Mouse (Mus musculus): ENCODE results near the gene Tas1r1.

The Tas1r1 gene

DNA sequence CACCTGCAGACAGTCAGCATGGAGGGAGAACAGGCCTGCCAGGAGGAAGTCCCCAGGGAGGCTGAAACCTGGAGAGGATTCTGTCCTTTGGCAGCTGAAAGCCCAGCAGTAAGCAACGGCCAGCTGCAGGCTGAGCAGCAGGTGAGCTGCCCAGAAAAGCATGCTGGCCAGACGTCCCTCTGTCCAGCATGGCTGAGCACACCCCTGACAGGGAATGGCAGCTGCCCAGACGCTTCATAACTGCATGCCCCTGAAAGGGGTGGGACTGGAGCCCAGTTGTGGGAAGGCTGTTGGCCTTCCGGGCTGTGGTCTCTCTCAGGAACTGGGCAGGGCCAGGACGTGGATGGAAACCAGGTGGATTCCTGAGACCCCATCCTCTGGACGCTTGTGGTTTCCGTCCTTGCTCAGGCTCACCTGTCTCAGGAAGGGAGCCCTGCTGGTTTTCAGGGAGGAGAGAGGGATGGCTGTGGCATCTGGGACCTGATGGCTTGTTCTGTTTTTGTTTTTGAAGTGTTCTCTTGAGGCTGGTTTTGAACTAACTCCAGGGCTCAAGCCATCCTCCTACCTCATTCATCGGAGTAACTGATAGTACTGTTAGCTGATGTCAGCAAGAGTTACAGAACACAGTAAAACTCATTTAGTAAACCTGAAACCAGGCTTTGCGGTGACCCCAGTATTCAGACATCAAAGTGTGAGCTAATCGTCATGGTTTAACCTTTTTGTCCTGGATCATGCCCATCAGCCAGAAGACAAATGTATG, at the start of gene Tas1r1:
Gene Tas1r1 (minus strand): TSS at position 344 of the 760 bp plus-strand sequence.
- in situ Hi-C loops (cut with MboI, MseI): no loop called here

GRCm38 (mm10) chr4:152088133-152088532, 49.8 kb upstream of the Tas1r1 start:
- in situ Hi-C loops (cut with MboI, MseI): no loop called here

DNA sequence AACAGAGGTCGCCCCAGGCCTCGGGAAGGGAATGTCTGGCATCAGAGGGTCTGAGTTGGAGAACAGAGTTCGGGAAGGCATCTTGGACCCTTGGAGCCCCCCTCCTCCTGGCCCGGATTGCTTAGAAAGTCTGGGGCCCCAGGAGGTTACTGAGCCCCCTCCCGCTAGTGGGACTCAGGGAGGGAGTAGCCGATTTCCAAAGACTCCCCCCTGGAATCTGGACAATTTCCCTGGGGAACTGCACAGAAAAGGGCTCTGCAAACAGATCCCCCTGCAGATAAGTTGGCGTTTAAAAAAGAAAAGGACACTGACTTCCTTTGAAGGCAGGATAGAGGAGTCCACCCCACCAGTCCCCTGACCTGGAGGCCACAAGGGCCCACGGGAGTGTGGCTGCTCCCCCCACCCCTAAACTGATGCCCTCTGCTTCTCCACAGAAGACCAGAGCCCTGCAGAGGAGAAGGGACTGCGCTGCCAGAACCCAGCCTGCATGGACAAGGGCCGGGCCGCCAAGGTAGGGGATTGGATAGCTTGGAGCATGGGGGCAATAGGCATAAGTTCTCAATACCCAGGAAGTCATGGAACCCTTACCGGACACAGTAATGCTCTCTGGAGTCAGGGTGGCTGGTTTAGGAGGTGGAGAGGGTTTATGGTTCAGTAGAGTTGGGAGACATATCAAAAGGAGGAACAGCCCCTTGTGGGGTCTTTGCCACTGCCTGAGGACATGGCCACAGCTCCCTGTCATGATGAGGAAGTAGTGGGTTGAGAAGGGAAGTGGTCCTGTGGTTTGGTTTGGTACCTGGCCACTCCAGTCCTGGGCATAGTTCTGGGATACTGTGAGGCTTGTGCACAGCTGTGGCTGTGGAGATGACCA, 49.1 kb upstream of the Tas1r1 start:
- in situ Hi-C loops (cut with MboI, MseI): no loop called here

DNA sequence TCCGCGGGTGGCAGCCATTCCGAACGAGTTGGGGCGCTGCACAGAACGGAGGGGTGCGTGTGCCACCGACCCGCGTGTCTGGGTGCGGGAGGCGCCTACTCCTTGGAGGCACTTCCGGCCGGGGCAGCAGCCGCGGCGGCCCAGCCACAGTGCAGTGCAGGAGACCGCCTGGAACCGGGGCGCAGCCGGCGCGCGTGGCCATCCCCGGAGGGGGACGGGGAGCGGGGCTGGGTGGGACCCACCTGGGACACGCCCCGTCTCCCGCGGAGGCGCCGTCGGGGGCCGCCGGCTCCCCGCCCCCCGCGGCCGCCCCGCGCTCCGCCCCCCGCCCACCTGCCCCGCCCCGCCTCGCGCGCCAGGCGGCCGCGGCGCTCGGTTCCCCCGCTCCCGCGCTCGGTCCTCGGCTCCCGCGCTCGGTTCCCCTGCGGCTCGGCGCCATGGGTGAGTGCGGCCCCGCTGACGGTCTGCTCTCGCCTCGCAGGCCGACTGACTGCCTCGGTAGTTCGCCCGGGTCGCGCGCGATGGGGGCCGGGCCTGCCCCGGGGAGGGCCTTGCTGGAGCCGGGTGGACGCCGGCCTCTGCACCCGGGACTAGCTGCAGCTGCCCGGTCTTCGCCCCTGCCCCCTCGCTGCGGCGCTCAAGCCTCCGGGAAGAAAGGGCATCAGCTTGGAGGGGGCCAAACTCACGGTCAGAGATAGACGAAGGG, 48.3 kb upstream of the Tas1r1 start:
- in situ Hi-C loops (cut with MboI, MseI): no loop called here

- in situ Hi-C loops (cut with MboI, MseI): no loop called here
These were observed 46.2 kb upstream of the Tas1r1 start for GRCm38 (mm10) chr4:152084616-152085015.

GRCm38 (mm10) chr4:152083611-152084220, 45.3 kb upstream of the Tas1r1 start:
- in situ Hi-C loops (cut with MboI, MseI): no loop called here

- in situ Hi-C loops (cut with MboI, MseI): no loop called here
These were observed 41.6 kb upstream of the Tas1r1 start for GRCm38 (mm10) chr4:152079931-152080330.

GRCm38 (mm10) chr4:152079261-152079660, 40.9 kb upstream of the Tas1r1 start:
- in situ Hi-C loops (cut with MboI, MseI): no loop called here

DNA sequence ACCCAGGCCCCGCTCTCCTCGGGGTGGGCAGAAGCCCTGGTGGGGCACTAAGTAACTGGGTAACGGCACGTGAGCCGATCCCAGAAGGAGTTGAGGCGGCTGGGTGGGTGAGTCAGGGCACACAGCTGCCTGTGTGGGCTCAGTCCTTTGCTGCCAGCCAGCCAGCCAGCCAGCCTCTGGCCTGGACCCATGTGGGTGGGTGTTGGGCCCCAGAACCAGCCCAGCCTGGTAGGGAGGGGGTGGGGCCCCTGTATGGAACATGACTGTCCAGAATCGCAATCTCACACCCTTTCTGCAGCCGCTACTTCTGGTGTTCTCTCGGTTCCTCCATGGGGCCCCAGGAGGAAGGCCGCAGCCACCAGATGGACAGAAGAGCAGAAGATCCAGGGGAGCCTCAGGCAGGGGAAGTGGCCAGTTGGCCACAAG, 39.8 kb upstream of the Tas1r1 start:
- in situ Hi-C loops (cut with MboI, MseI): no loop called here

DNA sequence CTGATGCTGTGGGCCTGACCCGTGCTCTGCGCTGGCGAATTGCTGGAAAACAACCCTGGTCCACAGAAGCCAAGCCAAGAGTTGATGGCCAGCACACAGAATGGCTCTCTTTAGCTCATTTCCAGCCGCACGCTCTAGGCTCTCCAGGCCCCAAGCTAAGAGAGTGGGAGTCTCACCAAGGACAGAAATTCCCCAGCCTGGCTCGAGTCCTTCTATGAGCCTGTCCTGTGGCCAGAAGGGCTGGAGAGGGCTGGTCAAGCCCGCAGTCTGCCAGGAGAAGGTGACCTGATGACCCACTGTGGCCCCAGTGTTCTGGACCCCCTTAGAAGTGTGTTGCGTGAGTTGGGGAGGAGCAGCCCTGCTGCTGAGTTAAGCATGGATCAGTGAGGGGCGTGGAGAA, 38.8 kb upstream of the Tas1r1 start:
- in situ Hi-C loops (cut with MboI, MseI): no loop called here

DNA sequence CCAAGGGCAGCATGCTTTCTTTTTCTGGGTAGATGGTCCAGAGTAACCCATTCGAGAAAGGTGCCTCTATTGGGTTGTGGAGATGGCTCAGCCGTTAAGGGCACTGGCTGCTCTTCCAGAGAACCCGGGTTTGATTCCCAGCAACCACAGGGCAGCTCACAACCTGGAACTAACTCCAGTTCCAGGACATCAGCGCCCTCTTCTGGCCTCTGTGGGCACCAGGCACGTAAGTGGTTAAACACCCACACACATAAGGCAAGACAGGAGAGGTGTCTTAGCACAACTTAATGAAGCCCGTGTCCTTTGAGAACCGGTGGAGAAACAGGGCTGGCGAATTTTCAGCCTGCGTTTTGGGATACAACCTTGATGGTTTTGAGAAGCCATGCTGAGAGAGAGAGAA, 36.2 kb upstream of the Tas1r1 start:
- in situ Hi-C loops (cut with MboI, MseI): loop anchor here (25.0 kb wide), 1 partner anchor 813 kb away; no protein-coding TSS in a partner anchor

DNA sequence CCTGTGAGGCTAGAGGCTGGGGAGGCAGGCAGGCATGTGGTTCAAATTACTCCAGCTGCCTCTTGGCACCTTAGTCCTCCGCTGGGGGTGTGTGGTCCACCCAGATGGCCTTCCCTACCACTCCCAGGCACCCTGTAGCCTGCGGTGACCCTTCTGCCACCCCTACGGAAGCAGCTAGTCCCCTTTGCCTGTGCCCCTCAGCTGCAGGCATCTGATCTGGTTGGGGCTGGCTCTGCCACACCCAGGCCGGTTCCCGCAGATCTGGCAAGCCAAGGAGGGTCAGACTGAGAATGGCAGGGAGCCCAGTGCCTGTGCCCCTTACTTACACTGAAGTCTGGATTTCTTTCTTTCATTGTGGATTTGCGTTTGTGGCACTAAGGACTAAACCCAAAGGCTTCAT, 35.3 kb upstream of the Tas1r1 start:
- in situ Hi-C loops (cut with MboI, MseI): loop anchor here (25.0 kb wide), 1 partner anchor 814 kb away; no protein-coding TSS in a partner anchor

- in situ Hi-C loops (cut with MboI, MseI): loop anchor here (25.0 kb wide), 1 partner anchor 815 kb away; no protein-coding TSS in a partner anchor
These were observed 34.3 kb upstream of the Tas1r1 start for GRCm38 (mm10) chr4:152072655-152073054.

DNA sequence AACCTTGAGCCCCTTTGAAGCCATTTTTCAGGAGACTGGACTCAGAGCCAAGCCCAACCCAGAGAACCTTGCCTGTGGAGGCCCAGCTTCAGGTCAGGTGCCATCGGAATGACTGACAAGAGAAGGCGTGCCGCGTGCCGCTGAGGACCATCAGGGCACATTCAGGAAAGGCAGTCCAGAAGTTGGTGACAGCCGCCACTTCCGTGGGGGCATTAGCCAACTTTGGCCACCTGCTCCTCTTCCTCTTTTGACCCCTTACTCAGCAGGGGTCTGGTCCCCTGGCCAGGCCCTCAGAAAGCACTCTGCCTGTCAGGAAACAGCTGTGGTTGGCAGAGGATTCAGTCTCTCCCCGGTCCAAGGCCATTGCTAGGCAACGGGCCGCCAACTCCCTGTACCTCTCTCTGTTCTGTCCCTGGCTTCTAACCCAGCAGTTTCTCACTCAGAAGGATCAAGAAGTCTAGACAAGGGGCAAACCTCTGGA, 33.8 kb upstream of the Tas1r1 start, which contains the start of gene Plekhg5:
Gene Plekhg5 (plus strand): TSS at position 378 of the 481 bp plus-strand sequence.
- in situ Hi-C loops (cut with MboI, MseI): loop anchor here (25.0 kb wide), 1 partner anchor 815 kb away; no protein-coding TSS in a partner anchor

GRCm38 (mm10) chr4:152070494-152071396, 32.4 kb upstream of the Tas1r1 start:
- in situ Hi-C loops (cut with MboI, MseI): loop anchor here (25.0 kb wide), 1 partner anchor 817 kb away; no protein-coding TSS in a partner anchor

- in situ Hi-C loops (cut with MboI, MseI): loop anchor here (25.0 kb wide), 1 partner anchor 818 kb away; no protein-coding TSS in a partner anchor
These were observed 30.9 kb upstream of the Tas1r1 start for GRCm38 (mm10) chr4:152069245-152069644.

GRCm38 (mm10) chr4:152068166-152068724, 29.9 kb upstream of the Tas1r1 start:
- in situ Hi-C loops (cut with MboI, MseI): loop anchor here (25.0 kb wide), 1 partner anchor 819 kb away; no protein-coding TSS in a partner anchor

DNA sequence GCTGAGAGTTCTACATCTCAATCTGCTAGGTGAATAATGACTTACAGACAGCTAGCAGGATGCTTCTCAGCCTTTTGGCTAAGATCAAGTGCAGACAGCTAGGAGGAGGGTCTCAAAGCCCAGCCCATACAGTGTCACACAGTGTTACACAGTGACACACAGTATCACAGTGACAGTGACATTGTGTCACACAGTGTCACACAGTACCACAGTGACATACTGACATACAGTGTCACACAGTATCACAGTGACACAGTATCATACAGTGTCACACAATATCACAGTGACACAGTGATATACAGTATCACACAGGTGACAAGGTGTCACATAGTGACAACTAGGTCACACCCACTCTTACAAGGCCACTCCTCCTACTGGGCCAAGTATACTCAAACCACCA, 28.9 kb upstream of the Tas1r1 start:
- in situ Hi-C loops (cut with MboI, MseI): loop anchor here (25.0 kb wide), 1 partner anchor 820 kb away; no protein-coding TSS in a partner anchor

DNA sequence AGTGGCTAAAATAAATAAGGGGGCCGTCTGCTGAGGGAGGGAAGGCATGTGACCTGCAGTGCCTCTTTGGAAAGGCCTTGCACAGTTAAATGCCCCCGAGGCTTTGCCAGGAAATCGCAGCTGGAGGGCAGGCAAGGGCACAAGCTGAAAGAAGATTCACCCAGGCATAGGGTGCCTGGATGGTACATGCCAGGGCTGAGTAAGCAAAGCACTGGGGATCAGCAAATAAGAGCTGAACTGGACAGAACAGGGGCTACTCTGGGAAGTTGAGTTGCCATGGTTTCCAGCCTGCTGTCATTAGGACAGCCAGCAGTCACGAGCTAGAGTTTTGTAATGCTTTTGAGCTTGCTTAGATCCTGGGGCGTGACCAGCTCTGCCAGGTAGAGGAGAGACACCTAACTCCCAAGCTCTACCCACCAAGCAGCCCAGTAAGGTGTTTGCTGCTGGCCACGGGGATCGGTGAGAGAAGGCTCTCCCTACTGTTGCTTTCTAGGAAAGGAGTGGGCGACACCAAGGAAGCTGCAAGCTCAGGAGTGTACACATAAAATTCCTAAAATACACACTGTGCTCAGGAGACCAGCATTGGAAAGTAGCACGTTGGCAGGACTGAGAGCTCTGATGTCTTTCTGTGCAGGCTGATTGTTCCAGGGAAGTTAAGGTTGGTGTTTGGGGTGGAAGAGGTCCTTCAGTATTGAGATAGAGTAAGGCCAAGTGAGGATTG, 24.2 kb upstream of the Tas1r1 start:
- in situ Hi-C loops (cut with MboI, MseI): loop anchor here (25.0 kb wide), 1 partner anchor 825 kb away; no protein-coding TSS in a partner anchor
